Mouse (Mus musculus) liver, embryonic 14.5 days (tissue): ENCODE data around the gene Prap1. TPM values are rescaled to one million over a fixed set of nuclear protein-coding genes. Genes with fewer than 3 reads are reported as not detected.

Experiments used
- ATAC-seq: fragments of 200-750 bp; cut with Nextera tagmentation; 2 replicates; pipeline ENCODE4 v1.8.0; 2017; ENCODE audit warnings: moderate number of reproducible peaks, mild to moderate bottlenecking, moderate library complexity; ENCODE audit not compliant: insufficient read depth
- DNase-seq, 3 experiments: peaks; one replicate each; pipeline ENCODE4 v3.0.0-alpha.2; 2012 to 2013; ENCODE audit warnings: low read depth in 3 of 3, low spot score in 3 of 3
- H3K27ac ChIP-seq: fragments of 300-500 bp; sonication (generic); 2 replicates; pipeline ENCODE4 v1.5.1; 2014; ENCODE audit warnings: moderate library complexity, mild to moderate bottlenecking, control low read depth, inconsistent platforms
- H3K27me3 ChIP-seq: fragments of 300-500 bp; sonication (generic); 2 replicates; pipeline ENCODE4 v1.6.1; 2014; ENCODE audit warnings: mild to moderate bottlenecking, low read length, moderate library complexity; ENCODE audit not compliant: control insufficient read depth, insufficient read depth
- H3K36me3 ChIP-seq: fragments of 300-500 bp; sonication (generic); replicated peaks from 2 replicates; pipeline ENCODE4 v1.6.1; 2014; ENCODE audit warnings: low read depth; ENCODE audit not compliant: control insufficient read depth, insufficient read depth
- H3K4me1 ChIP-seq, 2 experiments: fragments of 200-500 bp in 1 of 2; fragments of 300-500 bp in 1 of 2; sonication (generic) in 1 of 2; replicated peaks; 2 replicates each; pipeline ENCODE4 v1.6.1; 2012 to 2014; ENCODE audit warnings: antibody characterized with exemption in 1 of 2, inconsistent platforms in 1 of 2, low read length in 1 of 2; ENCODE audit not compliant: control insufficient read depth in 2 of 2, insufficient read depth in 2 of 2
- H3K4me2 ChIP-seq: fragments of 300-500 bp; sonication (generic); 2 replicates; pipeline ENCODE4 v1.6.1; 2014; ENCODE audit warnings: low read depth, mild to moderate bottlenecking, control low read depth, moderate library complexity
- H3K4me3 ChIP-seq, 2 experiments: fragments of 200-500 bp in 1 of 2; fragments of 300-500 bp in 1 of 2; sonication (generic) in 1 of 2; 2 replicates each; pipeline ENCODE4 v1.5.1; 2012 to 2014; ENCODE audit warnings: low read depth in 2 of 2, low read length in 2 of 2, mild to moderate bottlenecking in 2 of 2, control low read depth in 1 of 2, inconsistent platforms in 1 of 2, moderate library complexity in 1 of 2; ENCODE audit not compliant: insufficient read depth in 1 of 2
- H3K9ac ChIP-seq: fragments of 300-500 bp; sonication (generic); replicated peaks from 2 replicates; pipeline ENCODE4 v1.6.1; 2014; ENCODE audit warnings: mild to moderate bottlenecking, control low read depth, moderate library complexity
- H3K9me3 ChIP-seq: fragments of 300-500 bp; sonication (generic); 2 replicates; pipeline ENCODE4 v1.6.1; 2016; ENCODE audit warnings: low read length, mixed read lengths; ENCODE audit not compliant: control insufficient read depth
- CTCF ChIP-seq: IDR thresholded peaks from 2 replicates; pipeline ENCODE4 v1.5.1; 2016; ENCODE audit warnings: antibody characterized with exemption, low read depth, control low read depth
- EP300 ChIP-seq: IDR thresholded peaks from 2 replicates; pipeline ENCODE4 v1.6.1; 2016; ENCODE audit warnings: antibody characterized with exemption, low read depth
- WGBS: fragments of 180-500 bp; shearing (Covaris S2); extraction: QIAGEN DNeasy Blood & Tissue Kit; methylation state at CpG from one replicate; pipeline ENCODE4 v1.1.7; 2014; ENCODE audit not compliant: insufficient replicate concordance; 5-methylcytosine and 5-hydroxymethylcytosine counted together
- polyA plus RNA-seq, 2 experiments: library from polyadenylated mRNA; depleted of rRNA in 1 of 2; stranded (reverse) in 1 of 2; unstranded in 1 of 2; fragments of >200 nt; fragmentation: Nextera tagmentation in 1 of 2; extraction: Ambion mirVana in 1 of 2; gene quantifications; 2 replicates each; pipeline versions ENCODE4 v1.2.1 to v1.2.3; 2012 to 2014

The Prap1 gene
- polyA plus RNA-seq, 2 experiments: not detected

DNA sequence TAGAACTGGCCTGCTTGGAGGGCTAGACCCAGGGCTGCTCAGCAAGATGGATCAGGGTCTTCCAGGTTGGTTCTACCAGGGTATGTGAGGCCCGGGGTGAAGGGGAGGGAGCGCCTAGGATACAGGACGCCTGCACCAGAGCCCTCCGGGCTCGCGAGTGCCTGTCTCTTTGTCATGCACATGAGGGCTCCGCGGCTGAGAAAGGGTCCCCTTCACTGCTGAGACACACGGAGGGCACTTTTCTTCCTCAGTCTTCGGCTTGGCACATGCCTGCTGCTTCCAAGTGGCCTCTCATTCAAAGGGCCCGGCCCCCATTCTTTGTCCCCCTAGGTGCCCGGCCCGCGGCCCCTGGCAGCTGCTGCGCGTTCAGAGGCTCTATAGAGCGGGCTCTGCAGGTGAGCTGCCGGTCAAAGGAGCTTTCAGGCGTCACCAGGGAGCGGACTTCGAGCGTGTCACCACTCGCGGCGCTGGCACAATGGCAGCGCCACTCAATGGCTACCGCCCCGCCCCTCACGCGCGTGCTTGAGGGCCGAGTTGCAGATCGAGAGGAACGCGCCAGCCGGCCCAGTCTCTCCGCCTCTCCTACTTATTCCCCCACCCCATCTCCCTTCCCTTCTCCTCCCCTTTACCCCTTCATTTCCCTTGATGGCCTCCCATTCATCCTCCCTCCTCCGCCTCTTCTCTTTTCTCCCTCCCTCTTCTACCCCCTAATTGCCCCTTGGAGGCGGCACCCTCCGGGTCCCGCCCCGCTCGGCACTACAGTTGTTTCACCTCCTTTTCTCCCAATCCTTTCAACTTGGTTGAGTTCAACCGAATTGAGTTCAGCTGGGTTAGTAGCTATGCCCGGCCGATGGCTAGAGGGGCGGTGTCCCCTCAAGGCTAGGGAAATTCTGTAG lies 32.0 kb upstream of the Prap1 start:
- H3K4me2 ChIP-seq: no peak overlapping the region; the same call in 1 of the 2 replicates
- H3K27ac ChIP-seq: no peak overlapping the region
- no peak overlapping the region for H3K4me3 ChIP-seq
- H3K9me3 ChIP-seq: no peaks in the 10 kb centered on the region
- H3K4me1 ChIP-seq: no peaks in the 10 kb centered on the region
- H3K9ac ChIP-seq: no peak overlapping the region
- DNase-seq (no peak), ATAC-seq (no peak)
- 3% methylated on average over 47 of the region's 47 CpGs for WGBS
- TF ChIP-seq EP300 (no peak), CTCF (no peak)
- H3K27me3 ChIP-seq: peaks cover 67% of the 10 kb centered on the region
- H3K36me3 ChIP-seq: no peaks in the 10 kb centered on the region

GRCm38 (mm10) chr7:140061832-140062130 lies 31.4 kb upstream of the Prap1 start:
- ATAC-seq: no peak
- Histone ChIP-seq H3K27me3 (peaks cover 61% of the 10 kb centered on the region), H3K36me3 (no peaks in the 10 kb centered on the region), H3K4me3 (no peak overlapping the region), H3K4me1 (no peaks in the 10 kb centered on the region), H3K9me3 (no peaks in the 10 kb centered on the region), H3K27ac (no peak overlapping the region), H3K9ac (no peak overlapping the region), H3K4me2 (no peak overlapping the region)
- DNase-seq: no peak
- TF ChIP-seq EP300 (no peak), CTCF (no peak)
- 6% methylated on average over 6 of the region's 6 CpGs for WGBS

GRCm38 (mm10) chr7:140062307-140062706 lies 30.9 kb upstream of the Prap1 start:
- WGBS: 14% methylated on average over 11 of the region's 11 CpGs
- no peak for ATAC-seq

GRCm38 (mm10) chr7:140063092-140063491 lies 30.1 kb upstream of the Prap1 start:
- DNase-seq: peak; percentile 32 to 46 (median 39)
- no peak for TF ChIP-seq EP300
- peak; percentile 85 for TF ChIP-seq CTCF
- no peaks in the 10 kb centered on the region for H3K9me3 ChIP-seq
- no peak overlapping the region for H3K4me2 ChIP-seq
- no peak for ATAC-seq
- no peaks in the 10 kb centered on the region for H3K36me3 ChIP-seq
- H3K4me3 ChIP-seq: no peak overlapping the region
- H3K27ac ChIP-seq: no peak overlapping the region
- H3K4me1 ChIP-seq: no peaks in the 10 kb centered on the region
- no peak overlapping the region for H3K9ac ChIP-seq
- peaks cover 48% of the 10 kb centered on the region for H3K27me3 ChIP-seq
- 20% methylated on average over 7 of the region's 7 CpGs for WGBS

More at GRCm38 (mm10) chr7:140062307-140062706, 30.9 kb upstream of the Prap1 start:
- Histone ChIP-seq H3K9me3 (no peaks in the 10 kb centered on the region), H3K36me3 (no peaks in the 10 kb centered on the region), H3K9ac (no peak overlapping the region), H3K4me3 (no peak overlapping the region), H3K27ac (no peak overlapping the region), H3K27me3 (peaks cover 56% of the 10 kb centered on the region), H3K4me1 (no peaks in the 10 kb centered on the region), H3K4me2 (no peak overlapping the region)
- peak; percentile 33; the same call in 1 of the 2 replicates for TF ChIP-seq CTCF
- no peak for TF ChIP-seq EP300
- DNase-seq: no peak

GRCm38 (mm10) chr7:140067397-140067796 lies 25.8 kb upstream of the Prap1 start:
- no peak overlapping the region for H3K4me3 ChIP-seq
- H3K9me3 ChIP-seq: no peaks in the 10 kb centered on the region
- H3K36me3 ChIP-seq: no peaks in the 10 kb centered on the region
- H3K27me3 ChIP-seq: peaks cover 5% of the 10 kb centered on the region
- no peak overlapping the region for H3K9ac ChIP-seq
- no peak for DNase-seq
- no peak overlapping the region for H3K4me2 ChIP-seq
- H3K4me1 ChIP-seq: no peaks in the 10 kb centered on the region
- ATAC-seq: no peak
- WGBS: 36% methylated on average over 6 of the region's 6 CpGs
- no peak for TF ChIP-seq CTCF
- no peak overlapping the region for H3K27ac ChIP-seq
